Mouse (Mus musculus): ENCODE data around the gene Olfr920.

Olfr920 gene

DNA sequence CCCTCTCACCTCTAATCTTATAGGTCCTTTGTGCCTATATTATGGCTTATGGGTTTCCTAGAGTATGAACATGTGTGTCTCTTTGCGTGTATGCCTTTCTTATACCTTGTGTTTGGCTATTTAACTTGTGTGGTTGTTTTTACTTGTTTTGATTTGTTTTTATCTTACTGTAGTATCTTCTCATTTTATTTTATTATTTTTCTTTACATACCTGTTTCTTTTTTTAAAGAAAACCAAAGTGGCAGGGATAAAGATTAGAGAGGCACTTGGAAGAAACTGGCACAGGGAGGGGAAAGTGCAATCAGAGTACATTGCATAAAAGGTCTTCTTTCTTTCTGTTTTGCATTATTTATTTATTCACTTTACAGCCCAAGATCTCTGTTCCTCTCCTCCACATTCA is at the start of gene Olfr920:
TSS of gene Olfr920 (plus strand) at position 301 of the 400 bp plus-strand sequence.
- no peak for DNase-seq (ENCODE audit: low spot score in 2 of 2)

DNA sequence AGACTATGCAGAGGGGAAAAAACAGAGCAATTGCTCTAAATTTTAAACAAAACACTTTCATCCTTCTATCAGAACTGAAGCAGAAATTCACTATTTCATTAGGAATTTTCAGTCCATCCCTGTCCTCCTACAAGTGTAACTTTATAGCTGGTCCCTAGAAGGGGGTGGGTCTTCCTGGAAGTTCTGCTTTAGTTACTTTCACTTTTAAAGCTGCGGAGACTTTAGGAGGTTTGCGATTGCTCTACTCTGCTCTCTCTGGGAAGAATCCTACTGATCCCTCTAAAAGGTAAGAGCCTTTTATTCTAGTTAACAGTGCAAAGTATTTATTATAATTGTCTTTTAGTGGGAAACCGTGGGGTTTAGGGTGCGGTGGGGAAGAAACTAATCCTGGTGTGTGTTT is 34.0 kb upstream of the Olfr920 start, which contains the start of gene Vwa5a:
TSS of gene Vwa5a (plus strand) at position 167 of the 400 bp plus-strand sequence.
- DNase-seq (ENCODE audit: low spot score in 2 of 2): no peak

DNA sequence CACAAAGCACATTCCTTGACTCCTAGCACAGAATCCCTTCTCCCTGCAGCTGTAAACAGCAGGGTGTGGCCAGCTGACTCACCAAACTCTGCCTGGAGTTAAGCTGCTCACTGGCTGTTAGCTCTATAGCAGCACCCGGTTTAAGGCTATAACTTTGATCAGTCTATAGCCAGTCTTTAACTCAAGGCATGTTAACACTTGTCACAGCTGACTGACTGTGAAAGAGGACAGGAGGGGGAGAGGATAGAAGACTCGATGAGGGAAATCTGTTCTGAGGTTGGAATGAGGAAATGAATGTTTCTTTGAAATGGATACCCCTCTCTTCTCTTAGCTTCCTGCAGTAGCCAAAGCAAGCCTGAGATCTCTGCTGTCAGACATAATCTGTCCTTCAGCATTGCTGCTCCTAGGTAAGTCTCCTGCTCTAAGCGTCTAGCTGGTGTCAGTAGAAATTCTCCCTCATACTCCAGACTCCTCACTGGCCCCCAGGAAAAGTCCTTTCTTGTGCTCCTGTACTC is 33.1 kb upstream of the Olfr920 start:
- DNase-seq (ENCODE audit: low spot score in 2 of 2): no peak

DNA sequence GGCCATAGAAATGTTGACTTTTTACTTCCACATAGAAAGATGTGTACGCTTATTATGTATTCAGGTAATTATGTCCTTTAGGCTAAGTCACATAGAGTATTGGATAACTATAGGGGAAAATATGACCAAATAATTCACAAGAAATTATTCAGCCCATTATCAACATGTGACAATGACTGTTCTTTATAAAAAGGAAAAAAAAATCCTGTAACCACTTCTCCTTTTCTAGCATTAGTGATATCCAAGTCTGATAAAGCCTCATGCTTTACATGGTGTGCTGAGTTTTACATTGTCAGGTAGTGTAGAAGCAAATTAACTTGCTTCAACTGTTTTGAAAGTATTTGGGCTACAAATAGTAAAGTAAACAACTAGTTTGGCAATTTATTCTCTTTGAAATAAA is 28.1 kb upstream of the Olfr920 start:
- no peak for DNase-seq (ENCODE audit: low spot score in 2 of 2)

DNA sequence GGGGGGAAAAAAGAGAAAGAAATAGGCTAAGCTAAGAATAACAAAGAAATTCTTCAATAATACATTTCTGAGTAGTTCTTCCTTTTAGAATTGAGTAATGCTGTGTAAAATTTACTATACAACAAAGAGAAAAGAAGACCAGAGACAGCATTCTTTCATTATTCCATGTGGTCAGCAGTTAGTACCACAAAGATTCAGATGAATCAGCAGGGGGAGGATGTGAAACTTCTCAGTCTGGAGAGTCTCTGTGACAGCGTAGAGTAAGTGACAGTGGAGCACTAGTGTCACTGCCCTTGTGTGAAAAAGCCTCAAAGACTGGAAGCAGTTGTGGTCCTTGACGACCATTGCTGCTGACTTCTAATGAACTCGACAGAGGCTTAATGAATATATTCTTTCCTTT is 23.9 kb upstream of the Olfr920 start:
- DNase-seq (ENCODE audit: low spot score in 2 of 2): no peak

DNA sequence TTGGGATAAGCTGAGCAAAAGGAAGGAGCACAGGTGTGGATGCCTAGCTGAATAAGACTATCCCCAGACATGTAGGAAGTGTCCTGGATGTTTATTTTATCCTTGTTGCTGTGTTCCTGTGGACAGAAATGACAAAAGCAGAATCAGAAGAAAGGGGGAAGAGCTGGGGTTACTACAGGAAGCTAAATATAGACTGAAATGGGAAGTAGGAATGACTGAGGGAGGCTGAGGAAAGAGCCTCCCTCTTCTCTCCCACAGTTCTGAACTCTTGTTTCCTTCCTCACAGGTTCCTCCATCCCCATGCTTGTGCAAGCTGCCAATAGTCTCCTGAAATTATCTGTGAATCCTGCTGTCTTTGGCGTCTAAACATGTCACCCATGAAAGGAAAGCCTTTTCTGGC is 10.7 kb upstream of the Olfr920 start:
- no peak for DNase-seq (ENCODE audit: low spot score in 2 of 2)

DNA sequence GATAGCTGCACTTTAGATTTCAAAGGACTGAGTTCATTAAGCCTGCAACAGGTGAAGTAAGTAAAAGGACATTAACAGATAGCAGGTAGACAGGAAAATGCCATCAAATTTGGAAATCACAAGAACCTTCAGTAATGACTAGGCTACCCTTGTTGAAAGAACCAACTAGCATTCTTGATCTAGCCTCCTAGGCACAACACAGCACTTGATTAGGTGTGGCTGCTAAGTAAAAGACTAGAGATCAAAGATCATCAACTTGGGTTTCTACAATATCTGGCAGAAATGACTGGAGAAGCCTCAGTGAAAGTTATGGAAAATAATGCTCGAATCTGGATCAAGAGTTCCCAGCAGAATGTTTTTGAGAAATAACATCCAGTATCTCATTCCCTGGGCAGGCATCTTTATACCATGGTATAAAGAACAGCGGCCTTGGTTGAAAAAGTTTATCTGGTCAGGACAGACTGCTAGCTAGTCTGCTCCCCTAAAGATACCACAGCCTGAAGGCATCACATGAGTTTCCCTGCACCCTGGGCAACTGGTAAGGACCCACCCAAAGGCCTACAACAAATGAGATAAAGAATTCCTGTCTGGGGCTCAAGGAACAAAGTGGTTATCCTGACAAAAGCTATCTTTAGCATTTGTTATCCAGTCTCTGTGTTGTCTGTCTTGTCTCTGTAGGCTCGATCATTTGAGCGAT is 7.3 kb upstream of the Olfr920 start:
- DNase-seq (ENCODE audit: low spot score in 2 of 2): no peak

DNA sequence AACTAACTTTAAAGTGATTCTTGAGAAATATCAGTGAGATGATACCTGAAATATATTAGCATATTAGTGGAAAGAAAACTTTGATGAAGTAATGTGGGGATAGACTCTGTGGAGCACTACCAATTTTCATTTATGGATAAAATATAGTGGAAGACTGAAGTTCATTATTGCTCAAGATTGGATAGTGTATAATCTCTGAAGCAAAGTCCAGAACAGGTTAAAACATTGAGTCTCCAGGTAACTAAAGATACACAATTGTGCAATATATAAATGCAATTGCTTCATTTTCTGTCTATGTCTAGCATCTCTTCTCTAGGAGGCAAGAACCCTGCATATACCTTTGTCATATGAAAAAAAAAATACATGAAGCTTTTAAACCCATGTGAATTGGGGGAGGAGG is 20.7 kb downstream of the Olfr920 start, which contains the start of gene Olfr921:
TSS of gene Olfr921 (plus strand) at position 301 of the 400 bp plus-strand sequence.
- no peak for DNase-seq (ENCODE audit: low spot score in 2 of 2)

DNA sequence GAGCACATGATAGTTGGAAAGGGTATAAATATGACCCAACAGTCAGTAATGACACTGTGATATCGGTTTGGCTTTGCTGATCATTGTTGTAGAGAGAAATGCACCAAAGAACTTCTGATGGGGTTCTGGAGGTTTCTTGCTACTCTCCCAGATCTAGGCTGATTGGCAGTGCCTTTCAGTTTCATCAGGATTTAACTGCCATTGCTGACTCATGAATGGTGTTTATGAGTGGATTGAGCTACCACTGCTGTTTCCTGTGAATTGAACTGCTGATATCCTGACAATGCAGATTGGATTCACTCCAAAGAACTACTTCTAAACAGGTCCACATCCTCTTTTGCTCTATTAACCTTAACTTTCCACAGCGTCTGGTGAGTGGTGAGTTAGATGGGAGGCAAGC is 40.6 kb downstream of the Olfr920 start:
- DNase-seq (ENCODE audit: low spot score in 2 of 2): no peak

DNA sequence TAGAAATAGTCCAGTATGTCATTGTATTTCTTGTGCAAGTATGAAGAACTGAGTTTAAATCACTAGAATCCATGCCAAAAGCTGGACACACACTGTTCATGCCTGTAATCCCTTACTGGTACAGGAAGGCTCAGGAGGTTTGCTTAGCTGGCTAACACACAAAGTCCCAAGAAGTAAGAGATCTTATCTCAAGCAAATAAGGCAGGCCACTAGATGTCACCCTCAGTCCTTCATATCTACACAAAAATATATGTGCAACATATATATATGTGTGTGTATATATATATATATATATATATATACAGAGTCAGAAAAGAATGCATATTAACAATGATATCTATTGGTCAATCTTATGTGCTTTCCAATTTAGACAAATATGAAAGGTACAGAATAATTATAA is 53.6 kb downstream of the Olfr920 start:
- no peak for DNase-seq (ENCODE audit: low spot score in 2 of 2)
